8 mouse cellular contexts compared by ENCODE assay signal in genomic region chr6:121109998-121110603, GRCm38 (mm10). TPM values are rescaled to one million over a fixed set of nuclear protein-coding genes. Genes with fewer than 3 reads are reported as not detected.
DNase-seq lines count a peak whose midpoint lies in the region; ATAC-seq lines count a peak whose summit lies in the region.

No protein-coding gene starts in this region.

- peaks cover 27% of the 10 kb centered on the region for H3K4me1 ChIP-seq in hindbrain, embryonic 16.5 days (ENCODE audit: control insufficient read depth, insufficient read depth, low read depth, low read length)

- peak; percentile 97 for ATAC-seq in hindbrain, embryonic 16.5 days

- H3K9me3 ChIP-seq in hindbrain, embryonic 16.5 days (ENCODE audit: control insufficient read depth, low read length), result no peaks in the 10 kb centered on the region

- H3K4me3 ChIP-seq in hindbrain, embryonic 16.5 days (ENCODE audit: low read length), result peak overlapping the region; percentile 99
- peak overlapping the region; percentile 14; the same call in 1 of the 2 replicates for H3K4me3 ChIP-seq in macrophage (ENCODE audit: inconsistent target)

- H3K27me3 ChIP-seq in hindbrain, embryonic 16.5 days (replicated peaks; ENCODE audit: control insufficient read depth, insufficient read depth, low read length), result no peaks in the 10 kb centered on the region

- peak overlapping the region; percentile 90 for H3K9ac ChIP-seq in hindbrain, embryonic 16.5 days (ENCODE audit: low read depth, low read length)

- under 1% methylated on average over 41 of the region's 42 CpGs for WGBS in hindbrain, embryonic 16.5 days
- 2% methylated on average over 39 of the region's 42 CpGs for WGBS in macrophage (ENCODE audit: missing documents)

- H3K27ac ChIP-seq in hindbrain, embryonic 16.5 days (ENCODE audit: low read depth, low read length), result peak overlapping the region; percentile 93
- peak overlapping the region; percentile 72 for H3K27ac ChIP-seq in macrophage

- no peaks in the 10 kb centered on the region for H3K36me3 ChIP-seq in hindbrain, embryonic 16.5 days (ENCODE audit: control insufficient read depth, insufficient read depth, low read length)
- H3K36me3 ChIP-seq in macrophage (ENCODE audit: inconsistent target), result no peaks in the 10 kb centered on the region

- H3K79me2 ChIP-seq in macrophage (ENCODE audit: inconsistent target), result no peaks in the 10 kb centered on the region

- peak overlapping the region; percentile 94 for H3K4me2 ChIP-seq in hindbrain, embryonic 16.5 days (ENCODE audit: low read length)

- peak; percentile 86 for DNase-seq in T-cell, adult 2 months (ENCODE audit: low spot score)
- peak; percentile 85 to 90 for DNase-seq in cerebellum, postnatal 36 days
- peak; percentile 91 to 94 for DNase-seq in frontal cortex, postnatal 36 days (ENCODE audit: low spot score in 2 of 2)
- DNase-seq in left cerebral cortex, adult 18-20 months (ENCODE audit: low spot score in 2 of 2), result peak; percentile 88 to 89
- DNase-seq in right cerebral cortex, adult 18-20 months, result peak; percentile 94
- DNase-seq in urinary bladder, postnatal 10 days (ENCODE audit: low spot score), result peak; percentile 50

RNA-seq across cellular contexts. Expression of gene Mical3, which starts 20.7 kb away (rescaled TPM):
- polyA plus RNA-seq in hindbrain, embryonic 16.5 days (2015; fragmentation: Nextera tagmentation; extraction: Ambion mirVana), result 31.4 and 32.9 TPM in 2 replicates
- total RNA-seq in left cerebral cortex, adult 18-20 months (2021), result 100 to 1,000 TPM; 108 to 119 TPM
- 10 to 100 TPM in 20 of 26 experiments, 1 to 10 TPM in 6; 3.6 to 20.7 (median 11.9) TPM for total RNA-seq in macrophage (2018; cell fraction: chromatin; rRNA removed)
- total RNA-seq in macrophage (2018; cell fraction: cytosol; rRNA removed), result 1 to 10 TPM in 19 of 26 experiments, under 1 TPM in 7; 0.94 to 1.7 (median 1.1) TPM
- 10 to 100 TPM in 1 of 26 experiments, 1 to 10 TPM in 25; 2.4 to 16.9 (median 5.0) TPM for total RNA-seq in macrophage (2018; cell fraction: nucleus; rRNA removed)
- polyA plus RNA-seq in macrophage (2018), result 0.91 to 1.7 TPM (median 1.1 TPM) in 3 replicates

Comparison
In these comparisons a context has a peak if more than half of its experiments do, and no peak if none do; other contexts are left out.
1. Peak in every context shown above with its lines: DNase-seq, ATAC-seq, H3K4me3 ChIP-seq and H3K27ac ChIP-seq.
2. RNA of gene Mical3, which starts 20.7 kb away (polyA plus RNA-seq): 31.4 to 32.9 TPM in hindbrain, embryonic 16.5 days; 0.91 to 1.7 TPM in macrophage; every median in the first group is over 10 times any median in the second.